Mouse (Mus musculus): ENCODE measurements around the gene Dars2.
"Not testable (repeated sequence)": the region's sequence is repeated elsewhere in the genome, so short reads cannot be mapped to it uniquely, and the experiment has no call there.

Gene Dars2

DNA sequence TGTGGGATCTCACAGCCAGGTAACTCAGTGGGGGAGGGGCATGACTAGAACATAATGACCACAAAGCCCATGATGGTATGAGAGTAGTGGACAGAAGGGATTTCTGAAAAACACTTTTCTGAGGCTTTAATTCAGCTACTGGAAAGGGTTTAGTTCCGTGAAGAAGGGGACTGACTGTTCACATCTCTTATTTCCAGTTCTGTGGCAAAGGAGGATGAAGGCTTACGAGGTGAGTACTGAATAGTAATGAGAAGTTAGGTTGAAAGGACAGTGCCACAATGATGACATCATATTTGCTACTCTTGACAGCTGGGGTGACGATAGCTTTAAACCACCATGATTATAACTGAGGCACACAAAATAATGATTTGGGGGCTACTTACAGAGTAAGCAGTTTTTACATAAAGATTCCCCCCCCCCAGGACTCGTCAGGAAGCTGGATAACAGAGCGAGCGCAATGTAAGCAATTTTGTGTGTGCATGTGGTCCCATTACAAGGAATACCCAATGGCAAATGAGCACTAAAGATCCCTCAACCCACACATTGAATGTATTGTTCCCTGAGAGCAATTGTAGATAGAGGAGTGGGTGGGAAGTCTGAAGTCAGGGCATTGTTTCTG is 34.6 kb downstream of the Dars2 start:
- no peak for DNase-seq (ENCODE audit: low read depth, low spot score)

DNA sequence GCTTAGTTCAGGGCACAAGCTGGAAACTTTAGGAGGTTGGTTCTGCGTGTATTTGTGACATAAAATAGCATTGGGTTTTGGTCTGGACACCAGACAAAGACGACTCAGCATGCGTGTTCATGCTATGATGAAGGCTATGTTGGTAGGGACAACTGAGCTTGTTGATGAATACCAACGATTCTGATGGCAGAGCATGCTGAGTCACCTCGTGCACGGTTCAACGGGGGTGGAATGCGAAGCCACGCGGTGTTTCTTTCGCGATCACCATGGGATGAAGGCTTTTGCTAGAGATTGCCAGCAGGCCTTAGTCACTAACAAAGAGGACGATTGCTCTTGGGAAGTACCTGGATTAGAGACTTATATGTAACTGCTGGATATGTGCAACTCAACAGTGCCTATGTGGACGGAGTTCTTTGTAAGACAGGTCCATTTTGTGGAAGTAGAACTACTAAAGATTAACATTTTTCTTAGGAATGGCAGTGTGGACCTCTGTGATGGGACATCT is 35.1 kb downstream of the Dars2 start:
- peak; percentile 76 for DNase-seq (ENCODE audit: low read depth, low spot score)

DNA sequence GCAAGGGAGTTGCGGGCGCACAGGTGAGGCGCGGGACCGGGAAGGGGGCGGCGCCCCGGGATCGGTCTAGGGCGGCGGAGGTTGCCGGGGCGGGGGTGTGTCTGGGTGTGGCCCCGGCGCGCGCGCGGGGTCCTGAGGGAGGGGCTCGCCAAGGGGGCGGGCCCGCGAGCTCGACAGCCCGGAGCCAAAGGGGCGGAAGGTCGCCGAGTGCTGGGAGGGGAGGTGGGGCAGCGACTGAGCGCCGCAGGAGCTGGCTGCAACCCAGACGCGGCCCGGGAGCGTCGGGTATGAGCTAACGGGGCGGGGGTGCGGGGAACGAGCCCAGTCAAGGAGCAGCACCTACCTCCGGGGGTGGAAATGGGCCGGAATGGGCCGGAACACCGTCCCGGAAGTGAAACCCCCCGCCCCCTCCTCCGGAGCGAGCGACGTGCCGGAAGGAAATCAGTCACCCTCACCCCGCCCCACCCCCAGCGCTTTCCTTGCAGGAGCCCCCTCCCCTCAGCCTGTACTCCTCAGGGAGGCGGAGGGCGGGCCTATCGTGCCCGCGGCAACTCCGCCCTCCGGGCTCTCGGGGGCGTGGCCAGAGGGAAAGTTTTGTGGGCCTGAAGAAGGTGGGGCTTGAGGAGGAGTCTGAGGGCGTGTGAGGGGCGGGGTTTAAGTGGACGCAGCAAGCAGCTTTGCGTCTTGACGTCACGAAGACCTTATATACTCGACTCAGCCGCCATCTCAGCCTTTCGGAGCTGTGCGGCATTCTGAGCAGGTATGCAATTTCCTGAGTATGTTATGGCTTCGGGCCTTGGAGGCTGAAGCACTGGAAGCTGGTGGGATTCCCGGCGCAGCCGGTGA is 35.8 kb downstream of the Dars2 start, which contains the start of gene Zbtb37:
TSS of gene Zbtb37 (minus strand) at position 415 of the 846 bp plus-strand sequence.
- DNase-seq (ENCODE audit: low read depth, low spot score) = peak; percentile 99

- peak; percentile 61 for DNase-seq (ENCODE audit: low read depth, low spot score)
Observed at GRCm38 (mm10) chr1:161033856-161034434, 36.5 kb downstream of the Dars2 start.

DNA sequence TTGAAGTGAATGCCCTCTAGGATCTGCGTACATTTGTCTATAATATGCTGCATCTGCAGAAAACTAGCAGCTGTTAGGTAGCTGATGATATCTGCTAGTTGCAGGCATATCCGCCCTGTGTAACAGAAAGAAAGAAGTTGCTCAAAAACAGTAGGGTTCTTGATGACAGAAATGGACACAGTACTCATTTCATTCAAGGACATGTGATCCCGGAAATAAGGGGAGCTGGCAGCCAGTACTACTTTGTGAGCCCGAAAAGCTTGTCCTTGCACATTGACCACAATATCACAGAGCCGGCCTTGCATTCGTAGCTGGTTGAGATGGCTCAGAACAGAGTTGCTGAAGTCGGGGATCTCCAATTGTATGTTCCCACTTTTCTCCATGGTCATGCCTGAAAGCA is 38.1 kb downstream of the Dars2 start:
- DNase-seq (ENCODE audit: low read depth, low spot score) = no peak

GRCm38 (mm10) chr1:161031881-161032280 is 38.6 kb downstream of the Dars2 start:
- DNase-seq (ENCODE audit: low read depth, low spot score) = no peak

DNA sequence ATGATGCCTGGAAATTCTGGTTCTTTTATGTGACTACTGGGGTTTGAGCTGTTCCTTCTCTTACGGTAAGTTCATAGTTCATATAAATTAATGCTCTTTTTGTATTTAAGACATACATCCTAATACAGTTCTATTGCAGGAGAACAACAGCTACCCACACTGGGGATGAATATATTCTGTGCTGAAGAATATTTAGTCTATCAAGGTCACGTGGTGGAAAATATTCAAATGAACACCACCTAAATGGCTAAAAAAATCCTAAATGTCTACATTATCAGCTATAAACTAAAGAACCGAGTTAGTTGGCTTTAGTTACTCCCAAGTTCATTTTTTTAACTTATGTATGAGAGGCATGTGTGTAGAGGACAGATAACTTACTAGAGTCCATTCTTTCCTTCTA is 40.4 kb downstream of the Dars2 start:
- DNase-seq (ENCODE audit: low read depth, low spot score) = no peak

GRCm38 (mm10) chr1:161028427-161028826 is 42.0 kb downstream of the Dars2 start:
- not testable (repeated sequence) for DNase-seq (ENCODE audit: low read depth, low spot score)

GRCm38 (mm10) chr1:161027196-161027595 is 43.3 kb downstream of the Dars2 start:
- no peak for DNase-seq (ENCODE audit: low read depth, low spot score)

DNA sequence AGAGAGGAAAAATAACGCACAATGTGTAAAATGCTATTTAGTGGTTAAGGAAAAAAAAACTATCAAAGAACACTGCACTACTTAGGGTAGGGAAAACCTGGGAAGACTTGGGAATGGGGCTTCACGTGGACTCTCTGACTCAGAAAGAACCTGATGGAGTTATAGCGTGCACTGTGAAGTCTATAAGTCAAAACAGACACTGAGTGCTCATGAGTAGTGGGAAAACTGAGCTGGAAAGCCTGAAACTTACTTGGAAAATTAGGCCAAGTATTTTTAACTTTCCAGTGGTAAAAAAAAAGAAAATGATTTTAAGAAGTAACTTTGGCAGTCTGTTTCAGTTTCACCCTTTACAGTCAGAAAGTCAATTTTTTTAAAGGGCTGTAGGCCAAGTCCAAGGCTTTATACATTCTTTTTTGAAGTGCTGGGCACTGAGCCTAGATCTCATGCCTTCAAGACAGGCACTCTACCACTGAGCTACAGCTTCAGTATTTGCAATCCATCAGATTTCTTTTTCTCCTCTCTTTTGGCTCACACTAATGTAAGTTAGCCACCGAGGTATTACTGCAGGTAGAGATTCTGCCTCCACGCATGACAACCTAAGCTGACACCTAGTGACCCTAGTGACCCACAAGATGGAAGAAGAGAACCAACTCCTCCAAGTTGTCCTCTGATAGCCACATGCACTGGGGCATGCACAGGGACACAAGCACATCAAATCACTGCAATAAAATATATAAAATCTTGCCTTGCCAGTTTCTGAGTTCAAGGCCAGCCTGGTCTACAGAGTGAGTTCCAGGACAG is 44.8 kb downstream of the Dars2 start:
- DNase-seq (ENCODE audit: low read depth, low spot score) = peak; percentile 84

DNA sequence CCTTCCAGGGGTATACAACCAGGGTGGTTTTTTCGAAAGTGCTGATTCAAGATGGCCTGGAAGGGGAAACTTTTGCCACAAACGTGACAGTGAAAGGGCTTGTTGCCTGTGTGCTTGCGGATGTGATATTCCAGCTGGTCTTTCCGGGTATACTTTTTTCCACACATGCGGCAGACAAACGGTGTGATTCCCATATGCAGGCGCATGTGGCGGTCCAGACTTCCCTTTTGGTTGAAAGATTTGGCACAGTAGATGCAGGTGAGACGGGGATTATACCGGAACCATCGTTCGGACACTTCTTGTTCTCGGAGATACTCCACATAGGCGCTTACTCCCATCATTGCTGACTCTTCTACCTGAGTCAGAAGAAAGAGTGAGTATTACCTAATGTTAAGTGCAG is 50.4 kb downstream of the Dars2 start:
- DNase-seq (ENCODE audit: low read depth, low spot score) = no peak

DNA sequence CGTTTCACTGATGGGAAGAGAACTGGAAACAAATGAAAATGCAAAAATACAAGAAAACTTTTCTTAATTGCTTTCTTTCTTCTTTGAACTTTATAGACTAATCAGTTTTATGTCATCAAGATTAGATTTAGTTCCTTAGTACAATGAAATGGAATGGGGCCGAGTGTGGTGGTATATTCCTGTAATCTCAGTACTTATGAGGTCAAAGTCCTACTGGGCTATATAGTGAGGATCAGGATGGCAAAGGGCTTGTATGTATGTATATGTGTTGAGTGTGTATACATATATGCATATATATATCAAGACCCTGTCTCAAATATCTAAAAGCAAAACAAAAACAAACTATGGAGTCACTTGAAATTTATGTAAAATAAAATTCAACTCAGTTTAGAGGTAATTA is 54.1 kb downstream of the Dars2 start:
- no peak for DNase-seq (ENCODE audit: low read depth, low spot score)

DNA sequence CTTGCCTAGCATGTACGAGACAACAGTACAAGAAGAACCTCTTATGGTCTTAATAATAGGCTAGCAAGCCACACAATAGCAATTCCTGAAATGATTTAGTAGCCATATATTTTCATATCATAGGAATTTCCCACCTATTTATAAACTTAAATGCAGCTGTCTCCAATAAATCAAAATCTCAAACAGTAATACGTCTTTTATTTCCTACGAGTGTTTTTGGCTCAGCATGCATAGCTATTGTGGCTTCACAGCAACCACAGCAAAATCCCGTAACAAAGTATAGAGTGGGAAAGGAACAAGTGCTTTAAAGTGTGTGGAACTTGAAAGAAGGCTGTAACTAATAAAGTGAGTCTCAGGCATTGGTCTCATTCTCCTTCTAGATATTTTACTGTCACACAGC is 60.0 kb downstream of the Dars2 start:
- no peak for DNase-seq (ENCODE audit: low read depth, low spot score)

DNA sequence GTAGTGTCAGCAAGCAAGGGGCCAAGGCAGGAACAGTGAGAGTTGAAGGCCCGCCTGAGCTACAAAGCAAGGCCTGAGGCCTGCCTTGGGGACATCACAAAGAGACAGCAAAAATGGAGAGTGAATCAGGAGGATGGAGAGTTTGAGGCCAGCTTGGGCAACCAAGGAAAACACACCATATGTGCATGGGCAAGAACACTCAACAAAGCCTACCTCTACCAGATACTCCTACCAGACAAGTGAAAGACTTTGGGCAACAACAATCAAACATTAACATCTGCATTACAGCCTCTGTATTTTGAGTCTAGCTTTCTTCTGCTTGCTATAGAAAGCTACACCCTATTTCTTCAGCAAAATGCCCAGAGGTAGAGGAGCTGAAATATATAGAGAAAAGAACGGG is 62.4 kb downstream of the Dars2 start:
- no peak for DNase-seq (ENCODE audit: low read depth, low spot score)

DNA sequence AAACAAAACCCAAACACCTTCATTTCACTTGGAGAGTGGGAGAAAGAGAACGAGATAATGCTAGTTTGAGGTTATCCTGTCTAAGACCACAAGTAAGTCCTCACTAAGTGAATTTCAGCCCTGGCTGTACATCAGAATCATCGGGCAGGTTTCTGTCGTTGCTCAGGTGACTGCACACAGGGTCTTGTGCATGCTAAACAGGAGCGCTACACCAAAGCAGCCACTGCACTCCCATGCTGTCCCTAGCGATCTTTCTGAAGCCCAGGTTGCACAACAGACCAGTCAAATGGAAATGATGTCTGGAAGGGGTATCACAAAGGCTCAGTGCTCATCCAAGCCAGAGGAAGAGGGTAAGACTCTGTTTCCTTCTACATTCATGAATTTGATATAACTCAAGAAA is 64.0 kb downstream of the Dars2 start:
- DNase-seq (ENCODE audit: low read depth, low spot score) = no peak

DNA sequence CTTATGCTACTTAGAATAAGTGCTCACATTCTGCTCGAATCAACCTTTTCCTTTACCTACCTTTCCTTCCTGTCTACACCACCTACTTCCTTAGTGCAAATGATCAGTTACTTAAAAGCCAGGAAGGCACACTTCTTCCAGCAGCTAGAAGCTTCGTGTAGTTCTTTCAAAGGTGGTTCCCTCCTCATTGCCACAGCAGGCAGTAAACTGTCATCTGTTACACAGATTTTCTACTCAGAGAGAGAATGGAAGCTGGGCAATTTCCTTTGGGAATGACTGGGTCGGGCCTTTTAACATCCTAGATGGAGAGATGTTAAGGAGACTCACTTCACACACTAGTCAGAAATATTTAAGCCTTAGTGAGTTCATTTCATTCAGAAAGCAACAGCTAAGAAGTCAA is 64.9 kb downstream of the Dars2 start:
- no peak for DNase-seq (ENCODE audit: low read depth, low spot score)

GRCm38 (mm10) chr1:161004942-161005341 is 65.5 kb downstream of the Dars2 start:
- DNase-seq (ENCODE audit: low read depth, low spot score) = no peak

GRCm38 (mm10) chr1:160993851-160994250 is 76.6 kb downstream of the Dars2 start:
- no peak for DNase-seq (ENCODE audit: low read depth, low spot score)
